Mouse (Mus musculus): Measurements from ENCODE around the gene Junb. TPM values are rescaled to one million over a fixed set of nuclear protein-coding genes. Genes with fewer than 3 reads are reported as not detected.

The Junb gene
- polyA plus RNA-seq, 1 experiment, result 81.7 TPM

DNA sequence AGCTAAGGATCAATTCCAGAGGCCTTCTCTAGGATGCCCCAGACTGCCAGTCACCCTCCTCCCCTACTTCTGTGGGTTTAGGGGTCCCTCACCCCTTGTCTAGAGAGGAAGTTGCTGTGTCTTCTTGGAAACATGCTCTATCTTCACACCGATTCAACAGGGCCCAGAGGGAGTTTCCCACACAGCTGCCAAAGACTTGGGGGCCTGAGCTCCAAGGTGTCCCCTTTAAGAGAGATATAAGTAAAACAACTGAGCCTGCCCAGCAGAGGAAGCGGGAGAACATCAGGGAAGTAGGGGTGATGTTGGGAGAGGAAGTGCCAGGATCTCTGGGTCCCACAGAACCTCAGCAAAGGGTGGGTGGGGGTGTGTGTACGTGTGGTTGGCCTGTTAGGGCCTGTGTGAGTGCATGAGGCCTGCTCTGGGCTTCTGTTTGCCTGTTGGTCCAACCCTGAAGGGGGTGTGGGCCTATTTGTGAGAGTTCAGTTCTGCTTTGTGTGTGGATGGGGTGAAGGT lies 4.0 kb upstream of the Junb start:
- Histone ChIP-seq H3K4me3 (ENCODE audit: insufficient read depth, low read length) (no peak overlapping the region), H3K4me1 (ENCODE audit: control insufficient read depth, insufficient read depth, low read length) (peaks cover 7% of the 10 kb centered on the region; the same call in 1 of the 2 replicates), H3K27ac (ENCODE audit: insufficient read depth, low read length) (no peak overlapping the region)
- TF ChIP-seq CTCF (IDR thresholded peaks at IDR 0.05; ENCODE audit: extremely low read depth, insufficient read depth, low read length), result no peak
- TF ChIP-seq POLR2A (IDR thresholded peaks at IDR 0.05; ENCODE audit: extremely low read depth, insufficient read depth, low read length), result no peak

DNA sequence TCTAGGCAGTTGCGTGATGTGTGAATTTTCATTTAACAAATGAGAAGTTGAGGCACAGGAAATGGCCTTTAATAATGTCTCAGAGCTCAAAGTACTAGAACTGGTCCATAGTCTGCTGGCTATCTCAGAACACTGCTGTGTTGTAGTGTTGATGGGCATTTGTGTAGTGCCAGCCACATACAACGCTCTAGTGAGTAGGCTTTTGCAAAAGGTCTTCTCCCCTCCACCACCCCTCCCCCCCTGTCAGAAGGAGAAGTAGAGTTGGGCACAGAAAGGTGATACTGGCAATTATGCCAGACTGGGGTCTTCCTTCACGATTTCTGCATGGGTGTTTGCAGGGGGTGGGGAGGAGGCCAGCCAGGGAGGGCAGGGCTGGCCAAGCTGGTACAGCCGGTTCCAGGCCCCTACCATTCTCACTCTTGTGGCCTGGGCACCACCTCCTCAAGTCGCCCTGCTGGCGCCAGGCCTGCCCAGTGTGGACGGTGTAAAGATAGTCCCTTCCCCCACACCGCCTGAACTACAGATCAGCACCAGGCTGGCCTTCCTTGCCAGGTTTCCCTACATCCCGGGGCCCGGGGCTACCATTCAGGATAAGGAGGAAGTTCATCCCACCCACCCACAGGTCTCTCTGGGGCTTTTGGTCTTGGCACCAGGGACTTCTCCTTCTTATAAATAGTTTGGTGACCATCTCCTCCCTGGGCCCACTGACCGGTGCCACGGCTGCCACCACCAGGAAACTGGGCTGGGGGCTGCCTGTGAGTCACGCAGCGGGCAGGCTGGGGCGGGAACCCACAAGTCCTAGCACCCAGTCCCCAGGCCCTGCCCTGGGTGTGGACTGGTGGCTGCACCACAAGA lies 3.4 kb upstream of the Junb start:
- Histone ChIP-seq H3K27ac (ENCODE audit: insufficient read depth, low read length) (no peak overlapping the region), H3K4me1 (ENCODE audit: control insufficient read depth, insufficient read depth, low read length) (peaks cover 7% of the 10 kb centered on the region; the same call in 1 of the 2 replicates), H3K4me3 (ENCODE audit: insufficient read depth, low read length) (no peak overlapping the region)
- TF ChIP-seq CTCF (IDR thresholded peaks at IDR 0.05; ENCODE audit: extremely low read depth, insufficient read depth, low read length), result no peak
- TF ChIP-seq POLR2A (IDR thresholded peaks at IDR 0.05; ENCODE audit: extremely low read depth, insufficient read depth, low read length), result no peak

DNA sequence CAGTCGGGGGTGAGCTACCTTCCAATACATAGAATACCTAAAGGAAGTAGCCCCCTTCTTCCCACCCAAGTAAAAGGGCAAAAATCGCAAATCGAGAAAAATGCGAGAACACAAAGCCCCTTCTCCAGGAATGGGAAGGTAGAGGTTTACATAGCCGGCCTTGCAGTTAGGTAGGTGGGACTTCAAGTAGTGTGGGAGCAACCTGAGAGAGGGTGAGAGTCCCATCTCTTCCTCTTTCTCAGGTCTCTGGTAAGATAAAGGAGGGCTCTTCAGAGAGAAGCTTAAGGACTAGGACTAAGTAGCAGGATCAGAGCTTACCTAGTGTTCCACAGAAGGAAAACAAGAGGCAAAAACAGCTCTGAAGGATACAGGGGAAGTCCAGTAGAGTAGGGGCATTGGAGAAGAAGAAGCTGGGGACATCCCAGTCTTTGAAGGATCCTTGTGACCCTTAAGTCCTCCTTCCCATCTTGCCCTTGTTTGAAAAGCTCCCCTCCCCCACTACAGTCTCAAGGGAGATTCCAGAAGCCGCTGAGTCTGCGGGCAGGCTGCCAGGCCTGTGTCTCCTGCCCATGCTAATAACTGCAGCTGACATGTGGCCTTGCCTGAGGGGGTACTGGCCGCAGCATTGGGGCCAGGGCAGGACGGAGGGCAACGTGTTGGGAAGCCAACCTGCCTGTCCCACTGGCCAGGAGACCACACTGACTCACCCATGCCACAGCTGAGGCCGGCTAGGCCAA lies 2.3 kb upstream of the Junb start:
- no peak overlapping the region for H3K4me3 ChIP-seq (ENCODE audit: insufficient read depth, low read length)
- TF ChIP-seq CTCF (IDR thresholded peaks at IDR 0.05; ENCODE audit: extremely low read depth, insufficient read depth, low read length) (no peak), POLR2A (IDR thresholded peaks at IDR 0.05; ENCODE audit: extremely low read depth, insufficient read depth, low read length) (no peak)
- peaks cover 3% of the 10 kb centered on the region; the same call in 1 of the 2 replicates for H3K4me1 ChIP-seq (ENCODE audit: control insufficient read depth, insufficient read depth, low read length)
- peak overlapping the region; percentile 57 for H3K27ac ChIP-seq (ENCODE audit: insufficient read depth, low read length)

DNA sequence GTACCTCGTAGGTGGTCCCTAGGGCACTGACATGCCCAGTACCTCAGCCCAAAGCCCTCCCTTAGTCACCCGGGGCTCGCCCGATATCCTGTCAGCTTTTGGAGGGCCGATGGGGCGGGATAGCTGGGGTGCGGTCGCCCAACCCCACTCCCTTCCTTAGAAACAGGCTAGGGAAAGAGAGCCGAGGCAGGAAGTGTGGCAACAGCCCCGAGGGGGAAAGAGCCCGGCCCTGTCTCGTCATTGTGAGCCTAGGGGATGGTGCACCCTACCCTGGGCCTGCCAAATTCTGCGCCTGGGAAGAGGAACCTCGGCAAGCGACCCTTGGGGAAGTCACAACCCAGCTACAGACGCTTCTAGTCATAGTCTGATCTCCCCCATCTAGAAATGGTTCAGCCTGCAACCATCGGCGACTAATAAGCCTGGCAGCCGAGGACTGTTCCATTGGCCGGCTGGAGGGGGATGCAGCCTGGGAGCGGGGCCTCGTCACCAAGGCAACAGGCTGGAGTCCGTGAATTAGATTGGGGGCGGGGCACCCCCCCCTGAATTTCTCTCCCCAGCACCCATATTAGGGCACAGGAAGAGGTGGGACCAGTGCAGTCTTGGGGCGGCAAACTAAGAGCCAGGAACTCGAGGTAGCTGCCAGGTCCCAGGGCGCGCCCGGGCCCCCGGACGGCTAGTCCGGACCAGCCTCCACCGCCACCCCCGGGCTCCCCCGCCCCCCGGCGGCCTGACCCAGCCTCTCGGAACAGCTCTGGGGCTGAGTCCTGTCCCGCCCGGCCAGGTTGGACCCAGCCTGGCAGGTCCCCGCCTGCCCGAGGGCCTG lies 1.3 kb upstream of the Junb start:
- peak overlapping the region; percentile 8 for H3K4me3 ChIP-seq (ENCODE audit: insufficient read depth, low read length)
- peaks cover 1% of the 10 kb centered on the region; the same call in 1 of the 2 replicates for H3K4me1 ChIP-seq (ENCODE audit: control insufficient read depth, insufficient read depth, low read length)
- no peak for TF ChIP-seq CTCF (IDR thresholded peaks at IDR 0.05; ENCODE audit: extremely low read depth, insufficient read depth, low read length)
- no peak for TF ChIP-seq POLR2A (IDR thresholded peaks at IDR 0.05; ENCODE audit: extremely low read depth, insufficient read depth, low read length)
- peak overlapping the region; percentile 86 for H3K27ac ChIP-seq (ENCODE audit: insufficient read depth, low read length)

DNA sequence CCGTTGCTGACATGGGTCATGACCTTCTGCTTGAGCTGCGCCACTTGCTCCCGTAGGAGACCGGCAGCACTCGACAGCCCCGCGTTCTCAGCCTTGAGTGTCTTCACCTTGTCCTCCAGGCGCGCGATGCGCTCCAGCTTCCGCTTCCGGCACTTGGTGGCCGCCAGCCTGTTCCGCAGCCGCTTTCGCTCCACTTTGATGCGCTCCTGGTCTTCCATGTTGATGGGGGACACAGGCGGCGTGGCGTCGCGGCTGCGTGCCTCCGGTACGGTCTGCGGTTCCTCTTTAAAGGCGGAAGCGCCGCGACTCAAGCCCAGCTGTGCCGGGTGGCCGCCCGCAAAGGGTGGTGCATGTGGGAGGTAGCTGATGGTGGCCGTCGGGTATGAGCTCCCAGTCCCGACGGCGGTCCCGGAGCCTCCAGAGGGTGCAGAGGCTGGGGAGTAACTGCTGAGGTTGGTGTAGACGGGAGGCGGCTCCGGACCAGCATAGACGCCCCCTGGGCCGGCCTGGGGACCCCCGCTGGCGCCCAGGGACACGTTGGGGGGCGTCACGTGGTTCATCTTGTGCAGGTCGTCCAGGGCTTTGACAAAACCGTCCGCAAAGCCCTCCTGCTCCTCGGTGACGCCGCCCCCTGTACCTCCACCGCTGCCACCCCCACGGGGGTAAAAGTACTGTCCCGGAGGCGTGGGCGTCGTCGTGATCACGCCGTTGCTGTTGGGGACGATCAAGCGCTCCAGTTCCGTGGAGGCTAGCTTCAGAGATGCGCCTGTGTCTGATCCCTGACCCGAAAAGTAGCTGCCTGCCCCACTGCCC lies 877 bp downstream of the Junb start:
- TF ChIP-seq CTCF (IDR thresholded peaks at IDR 0.05; ENCODE audit: extremely low read depth, insufficient read depth, low read length), result no peak
- TF ChIP-seq POLR2A (IDR thresholded peaks at IDR 0.05; ENCODE audit: extremely low read depth, insufficient read depth, low read length), result peak; percentile 67
- Histone ChIP-seq H3K4me3 (ENCODE audit: insufficient read depth, low read length) (peak overlapping the region; percentile 87), H3K4me1 (ENCODE audit: control insufficient read depth, insufficient read depth, low read length) (peaks cover 1% of the 10 kb centered on the region; the same call in 1 of the 2 replicates), H3K27ac (ENCODE audit: insufficient read depth, low read length) (peak overlapping the region; percentile 92)

DNA sequence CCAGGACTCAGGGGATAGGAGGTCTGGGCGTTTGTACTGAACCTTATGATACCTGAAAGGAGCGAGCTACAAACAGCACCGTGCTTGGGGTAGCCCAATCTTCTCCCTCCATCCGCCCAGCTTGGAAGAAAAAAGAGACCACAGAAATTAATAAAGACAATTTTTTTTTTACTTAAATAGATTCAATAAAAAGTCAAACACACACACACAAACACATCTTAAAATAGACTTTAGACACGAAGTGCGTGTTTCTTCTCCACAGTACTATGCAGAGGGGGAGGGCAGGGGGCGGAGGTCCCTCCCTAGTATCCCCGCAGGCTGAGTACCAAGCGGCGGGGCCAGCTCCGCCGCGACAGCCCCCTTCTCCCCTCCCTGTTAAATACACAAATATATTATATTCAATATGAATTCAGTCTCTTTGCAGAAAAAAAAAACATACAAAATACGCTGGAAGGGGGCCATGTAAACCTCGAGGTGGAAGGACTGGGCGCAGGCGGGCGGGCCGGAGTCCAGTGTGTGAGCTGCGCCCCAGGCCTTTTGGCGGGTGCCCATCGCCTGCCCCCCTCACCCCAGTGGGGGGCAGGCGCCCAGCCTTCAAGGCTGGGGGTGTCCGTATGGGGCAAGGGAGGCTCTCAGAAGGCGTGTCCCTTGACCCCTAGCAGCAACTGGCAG lies 1.6 kb downstream of the Junb start:
- H3K4me3 ChIP-seq (ENCODE audit: insufficient read depth, low read length), result peak overlapping the region; percentile 87
- TF ChIP-seq POLR2A (IDR thresholded peaks at IDR 0.05; ENCODE audit: extremely low read depth, insufficient read depth, low read length) (no peak), CTCF (IDR thresholded peaks at IDR 0.05; ENCODE audit: extremely low read depth, insufficient read depth, low read length) (no peak)
- H3K4me1 ChIP-seq (ENCODE audit: control insufficient read depth, insufficient read depth, low read length), result peaks cover 1% of the 10 kb centered on the region; the same call in 1 of the 2 replicates
- H3K27ac ChIP-seq (ENCODE audit: insufficient read depth, low read length), result peak overlapping the region; percentile 92

DNA sequence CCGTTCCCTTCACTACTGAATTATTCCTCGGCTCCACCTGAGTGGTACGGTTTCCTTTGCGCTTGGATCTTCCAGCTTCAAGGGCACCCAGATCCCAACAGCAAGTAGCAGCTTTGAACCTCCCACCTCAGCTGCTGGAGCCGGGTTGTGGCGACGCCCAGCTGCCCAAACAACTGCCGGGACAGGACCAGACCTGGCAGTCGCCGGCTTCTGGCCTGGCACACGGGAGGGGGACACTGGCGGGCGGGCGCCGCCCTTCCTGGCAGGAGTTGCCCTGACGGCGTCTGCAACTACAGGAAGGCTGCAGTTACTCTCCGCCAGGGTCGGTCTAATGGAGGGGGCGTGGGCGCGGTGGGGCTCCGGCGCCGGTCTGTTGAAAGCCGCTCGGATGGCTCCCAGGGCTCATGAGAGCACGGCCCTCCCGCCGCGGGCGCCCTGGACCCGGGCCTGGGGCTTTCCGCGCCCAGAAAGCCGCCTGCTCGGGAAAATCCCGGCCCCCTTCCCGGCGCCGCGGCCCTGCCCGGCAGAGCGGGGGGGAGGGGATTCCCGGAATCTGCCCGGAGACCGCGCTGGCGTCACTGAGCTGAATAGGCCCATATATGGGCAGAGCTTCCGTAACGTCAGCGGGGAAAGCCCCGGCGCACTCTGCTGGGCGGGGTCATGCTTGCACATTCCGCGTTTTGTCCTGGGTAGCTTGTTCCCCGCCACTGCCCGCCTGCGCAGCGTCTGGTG lies 2.3 kb downstream of the Junb start:
- Histone ChIP-seq H3K4me3 (ENCODE audit: insufficient read depth, low read length) (peak overlapping the region; percentile 87), H3K27ac (ENCODE audit: insufficient read depth, low read length) (peak overlapping the region; percentile 48; the same call in 1 of the 2 replicates), H3K4me1 (ENCODE audit: control insufficient read depth, insufficient read depth, low read length) (peaks cover 1% of the 10 kb centered on the region; the same call in 1 of the 2 replicates)
- TF ChIP-seq POLR2A (IDR thresholded peaks at IDR 0.05; ENCODE audit: extremely low read depth, insufficient read depth, low read length) (peak; percentile 80), CTCF (IDR thresholded peaks at IDR 0.05; ENCODE audit: extremely low read depth, insufficient read depth, low read length) (no peak)

Data from cortical plate, adult 2 months (tissue).